Mouse (Mus musculus) splenic B cell, adult 2 months (primary cell): ENCODE results near the gene Gm5622.
"Not testable (repeated sequence)": the region's sequence is repeated elsewhere in the genome, so short reads cannot be mapped to it uniquely, and the experiment has no call there.

Experiments used
- DNase-seq: peaks from one replicate; pipeline ENCODE4 v3.0.0-alpha.2; 2011; ENCODE audit warnings: low read depth, low spot score
- H3K27me3 ChIP-seq: 2 replicates; pipeline ENCODE4 v1.6.1; 2012; ENCODE audit warnings: mild to moderate bottlenecking, low read length, moderate library complexity, mixed read lengths; ENCODE audit not compliant: control insufficient read depth, poor library complexity, insufficient read depth, severe bottlenecking
- H3K36me3 ChIP-seq: 2 replicates; pipeline ENCODE4 v1.6.1; 2012; ENCODE audit warnings: mild to moderate bottlenecking, low read length, moderate library complexity, mixed read lengths; ENCODE audit not compliant: control insufficient read depth, poor library complexity, insufficient read depth, severe bottlenecking

Gm5622 gene

GRCm38 (mm10) chr14:51552490-51552889 lies at the start of gene Gm5622:
Gene Gm5622, plus strand, starts transcription at chr14:51552790.
- DNase-seq = no peak
- no peaks in the 10 kb centered on the region for H3K27me3 ChIP-seq
- H3K36me3 ChIP-seq = no peaks in the 10 kb centered on the region

GRCm38 (mm10) chr14:51507416-51507815 lies 45.2 kb upstream of the Gm5622 start:
- no peak for DNase-seq
- no peaks in the 10 kb centered on the region for H3K27me3 ChIP-seq
- no peaks in the 10 kb centered on the region for H3K36me3 ChIP-seq

GRCm38 (mm10) chr14:51573963-51574362 lies 21.4 kb downstream of the Gm5622 start, which contains the start of gene Gm17175:
Gene Gm17175, minus strand, starts transcription at chr14:51574063.
- DNase-seq, H3K36me3 ChIP-seq, H3K27me3 ChIP-seq: not testable (repeated sequence)

GRCm38 (mm10) chr14:51592039-51592438 lies 39.4 kb downstream of the Gm5622 start, which contains the start of gene Gm17174:
Gene Gm17174, minus strand, starts transcription at chr14:51592139.
- H3K27me3 ChIP-seq, DNase-seq: not testable (repeated sequence)

GRCm38 (mm10) chr14:51611210-51611609 lies 58.6 kb downstream of the Gm5622 start, which contains the start of gene Gm17078:
Gene Gm17078, minus strand, starts transcription at chr14:51611310.
- H3K36me3 ChIP-seq = no peaks in the 10 kb centered on the region

More at GRCm38 (mm10) chr14:51592039-51592438, 39.4 kb downstream of the Gm5622 start, which contains the start of gene Gm17174:
- not testable (repeated sequence) for H3K36me3 ChIP-seq

GRCm38 (mm10) chr14:51632426-51632825 lies 79.8 kb downstream of the Gm5622 start:
- H3K36me3 ChIP-seq, H3K27me3 ChIP-seq, DNase-seq: not testable (repeated sequence)

More at GRCm38 (mm10) chr14:51611210-51611609, 58.6 kb downstream of the Gm5622 start, which contains the start of gene Gm17078:
- no peaks in the 10 kb centered on the region for H3K27me3 ChIP-seq
- DNase-seq = no peak

GRCm38 (mm10) chr14:51635566-51635965 lies 83.0 kb downstream of the Gm5622 start, which contains the start of gene Gm4181:
Gene Gm4181, minus strand, starts transcription at chr14:51635666.
- H3K27me3 ChIP-seq, H3K36me3 ChIP-seq, DNase-seq: not testable (repeated sequence)

GRCm38 (mm10) chr14:51677269-51677668 lies 124.7 kb downstream of the Gm5622 start:
- Histone ChIP-seq H3K36me3 (no peaks in the 10 kb centered on the region), H3K27me3 (no peaks in the 10 kb centered on the region)
- DNase-seq = no peak

GRCm38 (mm10) chr14:51695368-51695767 lies 142.8 kb downstream of the Gm5622 start, which contains the start of gene Gm17079:
Gene Gm17079, minus strand, starts transcription at chr14:51695468.
- not testable (repeated sequence) for DNase-seq, H3K27me3 ChIP-seq, H3K36me3 ChIP-seq
